Mouse (Mus musculus) G1E (cell line): ENCODE results near the gene Ubc. TPM values are rescaled to one million over a fixed set of nuclear protein-coding genes. Genes with fewer than 3 reads are reported as not detected.

ENCODE experiments used
- ATAC-seq: 2 replicates; pipeline ENCODE4 v1.8.0; 2016; ENCODE audit warnings: mild to moderate bottlenecking; ENCODE audit not compliant: insufficient number of reproducible peaks, poor library complexity, low FRiP score, severe bottlenecking; ENCODE audit errors: extremely low read depth
- DNase-seq: peaks from one replicate; pipeline ENCODE4 v3.0.0; 2012; ENCODE audit warnings: low spot score
- H3K27me3 ChIP-seq: 2 replicates; pipeline ENCODE4 v1.6.1; 2012; ENCODE audit warnings: mild to moderate bottlenecking, low read length, inconsistent platforms; ENCODE audit not compliant: insufficient read depth
- H3K36me3 ChIP-seq: replicated peaks from 2 replicates; pipeline ENCODE3; 2012; ENCODE audit warnings: mild to moderate bottlenecking, inconsistent platforms
- H3K4me1 ChIP-seq: 2 replicates; pipeline ENCODE4 v1.6.1; 2012; ENCODE audit warnings: low read depth, low read length, inconsistent platforms, mixed read lengths; ENCODE audit not compliant: insufficient read depth
- H3K4me3 ChIP-seq: 2 replicates; pipeline ENCODE4 v1.5.1; 2012; ENCODE audit warnings: low read depth, mild to moderate bottlenecking, inconsistent platforms, low read length, moderate library complexity, mixed read lengths
- H3K9me3 ChIP-seq: replicated peaks from 2 replicates; pipeline ENCODE4 v1.6.1; 2012; ENCODE audit warnings: inconsistent platforms
- CTCF ChIP-seq: IDR thresholded peaks from 2 replicates; pipeline ENCODE4 v1.5.1; 2012; ENCODE audit warnings: low read depth, low read length, inconsistent platforms, mixed read lengths
- GATA1 ChIP-seq: IDR thresholded peaks from 2 replicates; pipeline ENCODE4 v1.6.1; 2012; ENCODE audit warnings: borderline replicate concordance, low read length, inconsistent platforms, mixed read lengths
- GATA2 ChIP-seq: IDR thresholded peaks from 2 replicates; pipeline ENCODE4 v1.6.1; 2012; ENCODE audit warnings: low read depth, low read length, inconsistent platforms, borderline replicate concordance
- POLR2AphosphoS5 ChIP-seq: IDR thresholded peaks from 2 replicates; pipeline ENCODE4 v1.6.1; 2012; ENCODE audit warnings: low read depth, low read length, inconsistent platforms; ENCODE audit not compliant: insufficient replicate concordance
- TAL1 ChIP-seq: conservative IDR thresholded peaks from 2 replicates; pipeline ENCODE4 v1.6.1; 2012; ENCODE audit warnings: low read depth, low read length, inconsistent platforms, mixed read lengths
- polyA plus RNA-seq: library from polyadenylated mRNA; stranded (reverse); fragments of >175 nt; gene quantifications from 2 replicates; pipeline ENCODE4 v1.2.3, GENCODE M21; 2012
- total RNA-seq, 2 experiments: library from RNA; stranded (forward) in 1 of 2; stranded (reverse) in 1 of 2; fragments of 200-1000 nt in 1 of 2; fragments of >200 nt in 1 of 2; fragmentation: Nextera tagmentation in 1 of 2; gene quantifications; 2 replicates each; pipeline ENCODE4 v1.2.3; 2014 to 2017

Gene Ubc
- total and polyA plus RNA-seq, 3 experiments = 92.4 to 495 (median 212) TPM

- H3K36me3 ChIP-seq = no peaks in the 10 kb centered on the region
- DNase-seq = no peak
- H3K27me3 ChIP-seq = peaks cover under 1% of the 10 kb centered on the region
- H3K9me3 ChIP-seq = no peaks in the 10 kb centered on the region
- TF ChIP-seq POLR2AphosphoS5 (no peak), CTCF (no peak), TAL1 (no peak), GATA1 (no peak), GATA2 (no peak)
- no peak overlapping the region for H3K4me3 ChIP-seq
- H3K4me1 ChIP-seq = no peaks in the 10 kb centered on the region
- ATAC-seq = no peak
These were observed 29.0 kb downstream of the Ubc start for GRCm38 (mm10) chr5:125360981-125361510.

GRCm38 (mm10) chr5:125360566-125360965 lies 29.4 kb downstream of the Ubc start:
- Histone ChIP-seq H3K9me3 (no peaks in the 10 kb centered on the region), H3K27me3 (peaks cover 2% of the 10 kb centered on the region), H3K4me1 (no peaks in the 10 kb centered on the region), H3K4me3 (no peak overlapping the region), H3K36me3 (no peaks in the 10 kb centered on the region)
- ATAC-seq (no peak), DNase-seq (no peak)
- TF ChIP-seq GATA2 (no peak), POLR2AphosphoS5 (no peak), GATA1 (no peak), TAL1 (no peak), CTCF (no peak)

GRCm38 (mm10) chr5:125358270-125358608 lies 31.8 kb downstream of the Ubc start:
- H3K9me3 ChIP-seq = 0 out of 2 replicates have a peak, but pooled peaks cover 3% of the 10 kb centered on the region
- no peaks in the 10 kb centered on the region for H3K36me3 ChIP-seq
- DNase-seq (no peak), ATAC-seq (no peak)
- H3K4me1 ChIP-seq = no peaks in the 10 kb centered on the region
- H3K4me3 ChIP-seq = no peak overlapping the region
- peaks cover 4% of the 10 kb centered on the region for H3K27me3 ChIP-seq
- TF ChIP-seq GATA1 (no peak), TAL1 (no peak), CTCF (no peak), GATA2 (no peak), POLR2AphosphoS5 (no peak)

- H3K4me1 ChIP-seq = no peaks in the 10 kb centered on the region
- ATAC-seq (no peak), DNase-seq (no peak)
- no peaks in the 10 kb centered on the region for H3K36me3 ChIP-seq
- 0 out of 2 replicates have a peak, but pooled peaks cover 7% of the 10 kb centered on the region for H3K9me3 ChIP-seq
- peaks cover 4% of the 10 kb centered on the region for H3K27me3 ChIP-seq
- no peak overlapping the region for H3K4me3 ChIP-seq
- TF ChIP-seq GATA1 (no peak), CTCF (no peak), TAL1 (no peak), POLR2AphosphoS5 (no peak), GATA2 (no peak)
These were observed 32.3 kb downstream of the Ubc start for GRCm38 (mm10) chr5:125357543-125358269.

GRCm38 (mm10) chr5:125355650-125356049 lies 34.4 kb downstream of the Ubc start:
- no peak overlapping the region for H3K4me3 ChIP-seq
- H3K27me3 ChIP-seq = peaks cover 4% of the 10 kb centered on the region
- H3K4me1 ChIP-seq = no peaks in the 10 kb centered on the region
- H3K36me3 ChIP-seq = no peaks in the 10 kb centered on the region
- no peak for DNase-seq
- no peak for ATAC-seq
- 0 out of 2 replicates have a peak, but pooled peaks cover 7% of the 10 kb centered on the region for H3K9me3 ChIP-seq
- TF ChIP-seq GATA2 (no peak), CTCF (no peak), POLR2AphosphoS5 (no peak), GATA1 (no peak), TAL1 (no peak)

- ATAC-seq = no peak
- DNase-seq = no peak
- TF ChIP-seq GATA2 (no peak), CTCF (no peak), GATA1 (no peak), TAL1 (no peak), POLR2AphosphoS5 (no peak)
These were observed 35.0 kb downstream of the Ubc start for GRCm38 (mm10) chr5:125354885-125355492.

More at GRCm38 (mm10) chr5:125354885-125355492, 35.0 kb downstream of the Ubc start:
- Histone ChIP-seq H3K9me3 (0 out of 2 replicates have a peak, but pooled peaks cover 7% of the 10 kb centered on the region), H3K4me1 (no peaks in the 10 kb centered on the region), H3K27me3 (peaks cover 4% of the 10 kb centered on the region), H3K36me3 (no peaks in the 10 kb centered on the region), H3K4me3 (no peak overlapping the region)
